Mouse (Mus musculus) cerebellum, adult 2 months (tissue): ENCODE data around the gene Fat2. TPM values are rescaled to one million over a fixed set of nuclear protein-coding genes. Genes with fewer than 3 reads are reported as not detected.

ENCODE experiments used
- DNase-seq, 2 experiments: peaks; one replicate each; pipeline ENCODE4 v3.0.0; 2021
- H3K27ac ChIP-seq: fragments of 200-500 bp; 2 replicates; pipeline ENCODE4 v1.5.1; 2012; ENCODE audit warnings: low read length, control low read depth, inconsistent platforms; ENCODE audit not compliant: insufficient read depth
- H3K27me3 ChIP-seq: fragments of 200-500 bp; 2 replicates; pipeline ENCODE4 v1.6.1; 2012; ENCODE audit warnings: inconsistent platforms, mild to moderate bottlenecking, low read length, moderate library complexity; ENCODE audit not compliant: control insufficient read depth, insufficient read depth
- H3K4me1 ChIP-seq: fragments of 200-500 bp; 2 replicates; pipeline ENCODE4 v1.6.1; 2011; ENCODE audit warnings: low read length; ENCODE audit not compliant: control insufficient read depth, insufficient read depth
- H3K4me3 ChIP-seq: fragments of 200-500 bp; replicated peaks from 2 replicates; pipeline ENCODE3; 2011; ENCODE audit warnings: mild to moderate bottlenecking, low read depth, low read length, control low read depth; ENCODE audit not compliant: insufficient read depth
- CTCF ChIP-seq: fragments of 200-500 bp; IDR thresholded peaks from 2 replicates; pipeline ENCODE4 v1.5.1; 2011; ENCODE audit warnings: low read depth, mild to moderate bottlenecking, control low read depth, low read length, moderate library complexity, borderline replicate concordance; ENCODE audit not compliant: insufficient read depth
- POLR2A ChIP-seq: fragments of 200-500 bp; IDR thresholded peaks from 2 replicates; pipeline ENCODE4 v1.6.1; 2011; ENCODE audit warnings: low read length, control low read depth, borderline replicate concordance; ENCODE audit not compliant: insufficient read depth
- WGBS: fragments of 180-500 bp; shearing (Covaris S2); methylation state at CpG from one replicate; pipeline ENCODE4 v1.1.7; 2018; 5-methylcytosine and 5-hydroxymethylcytosine counted together
- polyA plus RNA-seq: library from polyadenylated mRNA; depleted of rRNA; stranded (reverse); fragments of >200 nt; gene quantifications from 2 replicates; pipeline ENCODE4 v1.2.3, GENCODE M21; 2012

Fat2 gene
- polyA plus RNA-seq, 1 experiment, result 86.7 TPM

DNA sequence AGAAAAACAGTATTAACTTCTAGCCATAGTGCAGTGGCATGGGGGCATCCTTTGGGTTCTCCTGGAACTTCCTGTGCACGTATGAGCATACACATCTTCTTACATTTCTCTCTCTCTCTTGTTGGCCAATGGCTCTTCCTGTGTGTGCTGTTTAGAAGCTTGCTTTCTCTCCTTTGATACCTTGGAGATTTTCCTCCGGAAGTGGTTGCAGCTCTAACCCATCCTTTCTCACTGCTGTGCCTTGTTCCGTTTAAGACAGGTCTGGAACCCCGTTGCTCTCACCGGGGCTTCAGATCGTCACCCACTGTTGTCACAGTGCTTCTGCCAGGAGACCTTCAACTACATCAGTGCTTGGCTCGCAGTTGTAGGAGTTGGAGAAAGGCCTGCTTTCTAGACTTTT is 115.1 kb downstream of the Fat2 start:
- no peak overlapping the region for H3K4me3 ChIP-seq
- H3K27me3 ChIP-seq, result no peaks in the 10 kb centered on the region
- no peak overlapping the region for H3K27ac ChIP-seq
- no peak for DNase-seq
- WGBS, result 74% methylated on average over 7 of the region's 7 CpGs
- TF ChIP-seq POLR2A (no peak), CTCF (no peak)
- no peaks in the 10 kb centered on the region for H3K4me1 ChIP-seq

DNA sequence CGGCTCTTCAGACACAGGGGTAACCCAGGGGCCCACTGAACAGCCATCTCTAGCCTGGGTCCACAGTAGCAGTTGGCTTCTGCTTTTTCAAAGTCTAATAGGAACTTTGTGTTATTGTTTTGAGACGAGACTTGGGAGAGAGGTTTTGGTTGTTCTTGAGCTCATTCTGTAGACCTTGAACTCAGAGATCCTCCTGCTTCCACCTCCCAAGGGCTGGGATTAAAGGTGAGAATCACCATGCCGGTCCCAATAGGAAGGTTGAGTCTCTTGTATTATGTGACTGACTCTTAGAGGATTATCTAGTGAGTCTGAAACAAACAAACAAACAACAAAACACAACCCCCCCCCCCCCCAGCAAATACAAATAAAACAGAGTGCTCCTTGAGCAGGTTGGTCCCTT is 117.9 kb downstream of the Fat2 start:
- H3K27me3 ChIP-seq, result no peaks in the 10 kb centered on the region
- H3K4me1 ChIP-seq, result 0 out of 2 replicates have a peak, but pooled peaks cover 3% of the 10 kb centered on the region
- H3K27ac ChIP-seq, result no peak overlapping the region
- WGBS, result 88% methylated on average over 3 of the region's 3 CpGs
- DNase-seq, result no peak
- H3K4me3 ChIP-seq, result no peak overlapping the region
- TF ChIP-seq POLR2A, result no peak
- no peak for TF ChIP-seq CTCF

DNA sequence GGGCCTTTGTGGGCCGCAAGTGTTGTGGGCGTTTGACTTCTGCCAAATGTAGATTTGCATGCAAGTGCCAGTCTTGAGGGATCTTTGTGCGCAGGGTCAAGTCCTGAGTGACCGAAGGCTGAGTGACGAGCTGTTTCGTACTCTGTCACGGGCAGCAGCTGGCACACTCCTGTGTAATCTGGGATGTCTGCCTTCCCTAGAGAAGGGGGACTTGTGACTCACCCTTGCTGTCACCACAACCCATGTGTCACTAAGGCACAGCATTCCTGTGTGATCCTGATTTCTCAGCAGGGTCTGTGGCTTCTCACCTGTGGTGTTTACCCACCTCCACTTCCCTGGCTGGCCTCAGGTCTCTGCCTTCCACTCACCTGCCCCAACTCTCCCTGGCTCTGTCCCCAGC is 118.5 kb downstream of the Fat2 start:
- TF ChIP-seq POLR2A (no peak), CTCF (no peak)
- H3K4me3 ChIP-seq, result no peak overlapping the region
- WGBS, result 82% methylated on average over 7 of the region's 7 CpGs
- H3K27me3 ChIP-seq, result no peaks in the 10 kb centered on the region
- no peak for DNase-seq
- H3K27ac ChIP-seq, result no peak overlapping the region
- 0 out of 2 replicates have a peak, but pooled peaks cover 3% of the 10 kb centered on the region for H3K4me1 ChIP-seq

DNA sequence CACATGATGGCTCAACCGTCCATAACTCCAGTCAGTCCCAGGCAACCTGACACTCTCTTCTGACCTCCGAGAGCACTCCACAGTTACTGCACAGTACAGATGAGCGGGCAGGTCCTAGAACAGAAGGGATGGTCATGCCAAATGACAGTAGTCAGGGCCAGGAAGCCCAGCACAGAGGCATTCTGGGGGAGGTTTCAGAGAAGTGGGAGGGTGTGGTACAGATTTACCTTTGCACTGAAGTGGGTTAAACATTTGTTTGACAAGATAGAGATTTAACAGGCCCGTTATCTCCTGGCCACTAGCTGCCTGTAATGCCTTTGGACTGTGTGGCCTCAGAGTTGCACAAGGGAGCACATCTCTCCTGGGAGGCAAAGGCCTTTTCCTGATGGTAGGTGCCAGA is 118.9 kb downstream of the Fat2 start:
- TF ChIP-seq CTCF (no peak), POLR2A (no peak)
- Histone ChIP-seq H3K4me1 (0 out of 2 replicates have a peak, but pooled peaks cover 3% of the 10 kb centered on the region), H3K27me3 (no peaks in the 10 kb centered on the region), H3K27ac (no peak overlapping the region), H3K4me3 (no peak overlapping the region)
- no peak for DNase-seq
- 77% methylated on average over 4 of the region's 4 CpGs for WGBS

DNA sequence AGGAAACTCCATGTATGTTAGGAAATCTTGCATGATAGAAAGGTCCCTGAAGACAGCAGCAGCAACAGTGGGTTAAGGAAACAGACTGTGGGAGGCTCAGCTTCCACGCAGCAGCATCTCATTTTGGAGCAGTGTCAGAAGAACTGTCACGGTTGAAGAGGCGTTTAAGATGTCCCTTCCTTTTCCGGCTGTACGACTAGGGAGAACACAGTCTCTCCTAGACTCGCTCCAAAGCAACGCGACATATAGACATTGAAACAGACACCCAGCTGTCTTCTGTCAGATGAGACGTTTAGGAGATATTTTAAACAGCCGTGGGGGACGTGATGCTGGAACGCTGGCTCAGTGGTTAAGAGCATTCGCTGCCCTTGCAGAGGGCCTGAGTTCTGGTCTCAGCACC is 119.5 kb downstream of the Fat2 start:
- Histone ChIP-seq H3K4me3 (no peak overlapping the region), H3K27me3 (no peaks in the 10 kb centered on the region), H3K27ac (no peak overlapping the region), H3K4me1 (0 out of 2 replicates have a peak, but pooled peaks cover 3% of the 10 kb centered on the region)
- no peak for TF ChIP-seq CTCF
- no peak for DNase-seq
- WGBS, result 50% methylated on average over 13 of the region's 13 CpGs

DNA sequence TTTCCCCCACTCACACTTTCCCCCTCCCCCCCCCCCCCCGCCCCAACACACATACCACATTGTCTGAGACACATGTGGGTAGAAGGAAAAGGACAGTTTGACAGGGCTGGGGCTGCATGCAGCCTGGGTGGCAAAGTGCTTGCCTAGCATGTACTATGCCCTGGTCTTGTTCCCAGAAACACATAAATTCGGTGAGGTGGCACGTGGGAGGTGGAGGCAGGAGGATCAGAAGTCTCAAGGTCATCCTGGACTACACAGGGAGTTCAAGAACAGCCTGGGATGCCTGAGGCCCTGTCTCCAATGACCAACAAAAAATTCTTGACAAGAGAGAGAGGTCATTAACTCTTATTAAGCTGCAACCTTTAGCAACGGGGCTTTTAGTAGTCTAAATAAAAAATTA is 120.3 kb downstream of the Fat2 start:
- DNase-seq, result no peak
- no peak overlapping the region for H3K27ac ChIP-seq
- TF ChIP-seq CTCF, result no peak
- no peak for TF ChIP-seq POLR2A
- no peak overlapping the region for H3K4me3 ChIP-seq
- H3K27me3 ChIP-seq, result no peaks in the 10 kb centered on the region
- H3K4me1 ChIP-seq, result 0 out of 2 replicates have a peak, but pooled peaks cover 3% of the 10 kb centered on the region
- WGBS, result 71% methylated on average over 4 of the region's 4 CpGs

DNA sequence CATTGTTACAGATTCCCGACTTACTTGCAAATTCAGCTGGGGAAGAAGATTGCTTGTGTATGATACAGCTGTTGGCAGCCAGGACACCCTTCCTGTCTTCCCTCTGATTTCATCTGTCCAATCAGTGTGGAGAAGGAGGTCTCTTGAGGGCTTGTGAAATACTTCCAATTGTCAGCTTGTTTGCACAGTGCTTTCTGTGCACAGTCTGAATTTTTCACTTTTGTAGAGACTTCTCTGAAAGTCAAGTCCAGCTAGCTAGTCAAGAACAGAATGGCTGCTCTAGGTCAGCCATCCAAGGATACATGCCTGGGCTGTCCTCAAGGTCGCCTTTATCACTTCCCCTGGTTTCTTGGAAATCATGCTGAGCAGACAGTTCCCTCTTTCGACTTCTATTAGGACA is 121.4 kb downstream of the Fat2 start:
- 0 out of 2 replicates have a peak, but pooled peaks cover 3% of the 10 kb centered on the region for H3K4me1 ChIP-seq
- H3K27ac ChIP-seq, result no peak overlapping the region
- H3K4me3 ChIP-seq, result no peak overlapping the region
- H3K27me3 ChIP-seq, result no peaks in the 10 kb centered on the region
- no peak for DNase-seq
- no peak for TF ChIP-seq POLR2A
- no peak for TF ChIP-seq CTCF
- 74% methylated on average over 3 of the region's 3 CpGs for WGBS

DNA sequence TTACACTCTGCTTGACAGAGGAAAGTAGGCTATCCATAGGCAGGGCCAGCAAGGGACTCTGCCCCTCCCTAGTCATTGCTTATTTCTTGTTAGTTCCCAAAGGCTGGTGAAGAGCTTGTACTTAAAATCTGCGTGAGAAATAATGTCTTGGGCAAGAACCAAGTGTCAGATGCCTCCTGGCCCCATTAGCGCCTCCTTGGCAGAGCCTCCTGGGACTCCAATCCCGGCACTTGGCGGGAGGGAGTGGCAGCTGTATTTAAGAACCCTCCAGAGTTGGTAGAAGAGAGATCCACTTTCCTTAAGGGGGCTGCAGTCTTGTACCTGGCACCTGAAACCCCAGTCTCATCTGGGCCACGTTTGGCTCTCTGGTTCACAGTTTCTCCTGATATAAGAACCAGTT is 122.2 kb downstream of the Fat2 start:
- H3K27me3 ChIP-seq, result no peaks in the 10 kb centered on the region
- DNase-seq, result no peak
- 41% methylated on average over 5 of the region's 5 CpGs for WGBS

DNA sequence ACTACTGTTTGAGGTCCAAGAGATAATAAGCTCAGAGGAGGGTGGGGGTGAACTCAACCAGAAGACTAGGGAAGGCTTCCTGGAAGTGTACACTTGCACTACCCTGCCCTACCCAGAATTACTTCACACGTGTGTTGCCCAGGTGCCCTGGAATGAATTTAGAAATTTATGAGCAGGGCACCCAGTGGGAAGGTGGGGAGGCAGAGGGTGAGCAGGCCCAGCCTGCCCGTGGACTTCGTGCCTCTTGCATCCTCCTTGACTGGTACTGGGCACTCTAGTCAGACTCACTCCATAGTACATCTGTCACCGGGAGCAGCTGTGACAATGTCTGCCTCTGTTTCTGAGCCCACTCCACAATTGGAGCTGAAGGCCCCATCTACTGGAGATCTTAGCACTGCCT is 122.8 kb downstream of the Fat2 start:
- no peak overlapping the region for H3K4me3 ChIP-seq
- no peaks in the 10 kb centered on the region for H3K27me3 ChIP-seq
- DNase-seq, result no peak
- no peak overlapping the region for H3K27ac ChIP-seq
- 0 out of 2 replicates have a peak, but pooled peaks cover 3% of the 10 kb centered on the region for H3K4me1 ChIP-seq
- WGBS, result 64% methylated on average over 4 of the region's 4 CpGs
- TF ChIP-seq POLR2A (no peak), CTCF (no peak)

More for the DNA sequence above, 122.2 kb downstream of the Fat2 start:
- Histone ChIP-seq H3K4me3 (no peak overlapping the region), H3K27ac (no peak overlapping the region), H3K4me1 (0 out of 2 replicates have a peak, but pooled peaks cover 3% of the 10 kb centered on the region)
- no peak for TF ChIP-seq CTCF
- TF ChIP-seq POLR2A, result no peak
